Mouse (Mus musculus): Measurements from ENCODE around the gene Il1r2. TPM values are rescaled to one million over a fixed set of nuclear protein-coding genes. Genes with fewer than 3 reads are reported as not detected.

Il1r2 gene
- 2.3 TPM for total RNA-seq (2023)

DNA sequence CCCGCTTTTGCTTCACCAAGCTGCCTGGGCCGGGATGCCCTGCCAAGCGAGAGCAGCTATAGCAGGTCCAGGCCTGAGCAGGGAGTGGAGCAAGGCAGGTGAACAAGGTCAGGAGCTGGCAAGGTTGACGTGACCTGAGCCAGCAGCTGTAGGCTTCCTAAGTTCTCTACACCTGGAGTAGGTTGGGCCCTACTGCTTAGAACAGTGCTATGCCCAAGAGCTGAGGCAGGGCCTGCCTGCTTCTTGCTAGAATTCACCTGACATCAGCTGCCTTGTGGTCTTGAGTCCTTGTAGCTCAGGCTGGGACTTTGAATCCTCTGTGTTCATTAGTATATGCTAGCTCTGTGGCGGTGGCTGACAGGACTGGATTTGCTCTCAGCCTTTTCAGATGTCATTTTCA lies at the start of gene Il1r2:
Il1r2 (plus strand) TSS at position 301 of the 400 bp plus-strand sequence.

Other genes starting within 250 kb of the Il1r2 start
- gene Map4k4, start 173.2 kb upstream of the Il1r2 start, total RNA-seq (2023) = 340 TPM
- gene Il1r1, start 151.0 kb downstream of the Il1r2 start, total RNA-seq (2023) = 0.18 TPM

Measured in CD8-positive naive resting alpha-beta T cell, adult 57 days (primary cell).